Mouse (Mus musculus): ENCODE data around the gene Adam30. TPM values are rescaled to one million over a fixed set of nuclear protein-coding genes. Genes with fewer than 3 reads are reported as not detected.

Adam30 gene
- polyA plus RNA-seq (2014; fragmentation: Illumina TruSeq; extraction: RNeasy Lipid Tissue Mini Kit (QIAGEN cat#74804); ENCODE audit: low read depth, low replicate concordance), result not detected

DNA sequence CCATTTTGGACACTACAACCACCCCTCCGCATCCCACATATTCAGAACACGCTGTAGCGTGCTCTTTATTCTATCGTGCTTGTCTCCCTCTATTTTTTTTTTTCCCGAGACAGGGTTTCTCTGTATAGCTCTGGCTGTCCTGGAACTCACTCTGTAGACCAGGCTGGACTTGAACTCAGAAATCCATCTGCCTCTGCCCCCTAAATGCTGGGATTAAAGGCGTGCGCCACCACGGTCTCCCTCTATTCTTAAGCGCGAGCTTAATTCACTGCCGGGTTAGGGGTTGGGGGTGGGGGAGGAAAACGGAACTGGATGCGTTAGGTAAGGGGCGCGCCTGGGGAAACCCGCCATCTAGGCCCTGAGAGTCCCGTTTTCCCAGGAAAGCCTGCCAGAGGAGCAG, at the start of gene Adam30:
Gene Adam30 (plus strand): TSS at position 301 of the 400 bp plus-strand sequence.

Other genes starting within 250 kb of the Adam30 start
- gene Notch2, start 147.1 kb upstream of the Adam30 start, polyA plus RNA-seq (2014; fragmentation: Illumina TruSeq; extraction: RNeasy Lipid Tissue Mini Kit (QIAGEN cat#74804); ENCODE audit: low read depth, low replicate concordance), result 6.7 TPM
- not detected for gene Reg4, start 61.5 kb downstream of the Adam30 start, polyA plus RNA-seq (2014; fragmentation: Illumina TruSeq; extraction: RNeasy Lipid Tissue Mini Kit (QIAGEN cat#74804); ENCODE audit: low read depth, low replicate concordance)
- gene Hmgcs2, start 119.8 kb downstream of the Adam30 start, polyA plus RNA-seq (2014; fragmentation: Illumina TruSeq; extraction: RNeasy Lipid Tissue Mini Kit (QIAGEN cat#74804); ENCODE audit: low read depth, low replicate concordance), result 49.0 TPM
- 2.5 TPM for gene Phgdh, start 179.4 kb downstream of the Adam30 start, polyA plus RNA-seq (2014; fragmentation: Illumina TruSeq; extraction: RNeasy Lipid Tissue Mini Kit (QIAGEN cat#74804); ENCODE audit: low read depth, low replicate concordance)
- gene Zfp697, start 221.8 kb downstream of the Adam30 start, polyA plus RNA-seq (2014; fragmentation: Illumina TruSeq; extraction: RNeasy Lipid Tissue Mini Kit (QIAGEN cat#74804); ENCODE audit: low read depth, low replicate concordance), result 28.5 TPM

All from kidney, adult 10 weeks (tissue).